Mouse (Mus musculus) left cerebral cortex, postnatal 25 days (tissue): ENCODE measurements around the gene Nudt8. TPM values are rescaled to one million over a fixed set of nuclear protein-coding genes. Genes with fewer than 3 reads are reported as not detected.

Experiments used
- DNase-seq, 2 experiments: peaks; one replicate each; pipeline ENCODE4 v3.0.0; 2022; ENCODE audit warnings: low spot score in 2 of 2, mixed read lengths in 1 of 2
- intact Hi-C: fragments of 180-260 bp; cut with DNase I; formaldehyde crosslinking; loops from one replicate; pipeline ENCODE4 v1.15.1; 2025
- total RNA-seq, 2 experiments: library from RNA; stranded (reverse); gene quantifications; 2 replicates each; pipeline ENCODE4 v1.2.3; 2021

Gene Nudt8
- total RNA-seq, 2 experiments from 2014 or later: 7.0 to 7.3 TPM

GRCm38 (mm10) chr19:3983527-3984200, 16.7 kb upstream of the Nudt8 start:
- intact Hi-C loops: no loop called here
- no peak for DNase-seq

- no peak for DNase-seq
- intact Hi-C loops: no loop called here
Measured at GRCm38 (mm10) chr19:3985261-3985681, 15.1 kb upstream of the Nudt8 start.

- intact Hi-C loops: no loop called here
- DNase-seq: peak; percentile 45 to 61
Measured at GRCm38 (mm10) chr19:3986334-3986733, 14.0 kb upstream of the Nudt8 start, which contains the start of gene Acy3. Acy3 (plus strand) TSS chr19:3986570.

- intact Hi-C loops: no loop called here
Measured at GRCm38 (mm10) chr19:3988066-3988465, 12.3 kb upstream of the Nudt8 start.

GRCm38 (mm10) chr19:3988750-3989149, 11.6 kb upstream of the Nudt8 start:
- DNase-seq: no peak
- intact Hi-C loops: no loop called here

More at GRCm38 (mm10) chr19:3988066-3988465, 12.3 kb upstream of the Nudt8 start:
- DNase-seq: no peak

GRCm38 (mm10) chr19:3990804-3991203, 9.6 kb upstream of the Nudt8 start:
- DNase-seq: no peak
- intact Hi-C loops: no loop called here

- intact Hi-C loops: no loop called here
- DNase-seq: no peak
Measured at GRCm38 (mm10) chr19:3991562-3991961, 8.8 kb upstream of the Nudt8 start.

GRCm38 (mm10) chr19:3991966-3992365, 8.4 kb upstream of the Nudt8 start:
- intact Hi-C loops: no loop called here
- DNase-seq: no peak

GRCm38 (mm10) chr19:3992416-3992815, 8.0 kb upstream of the Nudt8 start, which contains the start of gene Tbx10:
Tbx10 (plus strand) TSS chr19:3992752.
- no peak for DNase-seq
- intact Hi-C loops: no loop called here

- DNase-seq: no peak
- intact Hi-C loops: no loop called here
Measured at GRCm38 (mm10) chr19:3994932-3995331, 5.4 kb upstream of the Nudt8 start.

GRCm38 (mm10) chr19:3995505-3995904, 4.9 kb upstream of the Nudt8 start:
- no peak for DNase-seq
- intact Hi-C loops: no loop called here

- intact Hi-C loops: no loop called here
Measured at GRCm38 (mm10) chr19:3996106-3996505, 4.3 kb upstream of the Nudt8 start.

GRCm38 (mm10) chr19:3996747-3997146, 3.6 kb upstream of the Nudt8 start:
- intact Hi-C loops: no loop called here
- DNase-seq: no peak

More at GRCm38 (mm10) chr19:3996106-3996505, 4.3 kb upstream of the Nudt8 start:
- no peak for DNase-seq

GRCm38 (mm10) chr19:3997231-3997630, 3.1 kb upstream of the Nudt8 start:
- intact Hi-C loops: no loop called here
- DNase-seq: no peak

GRCm38 (mm10) chr19:3998335-3998734, 2.0 kb upstream of the Nudt8 start:
- no peak for DNase-seq
- intact Hi-C loops: no loop called here

GRCm38 (mm10) chr19:3999121-3999730, 1.2 kb upstream of the Nudt8 start:
- intact Hi-C loops: no loop called here
- no peak for DNase-seq

GRCm38 (mm10) chr19:4000949-4001525, 657 bp downstream of the Nudt8 start:
- no peak for DNase-seq
- intact Hi-C loops: loop anchor here (1.0 kb wide), 1 partner anchor 11 kb away; the partner anchor contains the start of gene Ndufv1

- intact Hi-C loops: no loop called here
- DNase-seq: no peak
Measured at GRCm38 (mm10) chr19:4001752-4002151, 1.4 kb downstream of the Nudt8 start.

- intact Hi-C loops: no loop called here
- no peak for DNase-seq
Measured at GRCm38 (mm10) chr19:4003112-4003511, 2.7 kb downstream of the Nudt8 start, which contains the start of gene Doc2g. Doc2g (plus strand) TSS chr19:4003313.

- no peak for DNase-seq
- intact Hi-C loops: no loop called here
Measured at GRCm38 (mm10) chr19:4003641-4004040, 3.3 kb downstream of the Nudt8 start.

GRCm38 (mm10) chr19:4004331-4004730, 4.0 kb downstream of the Nudt8 start:
- DNase-seq: no peak
- intact Hi-C loops: no loop called here
